Mouse (Mus musculus) liver, embryonic 14.5 days (tissue): ENCODE measurements at regions not wholly inside any gene's neighbourhood (a gene's known extent, or its start where the extent isn't known, plus 50 kb on each side); places are given as distances from the start of the nearest gene placed in this dataset.

Experiments
- CTCF ChIP-seq: IDR thresholded peaks from 2 replicates; pipeline ENCODE4 v1.5.1; 2016; ENCODE audit warnings: antibody characterized with exemption, low read depth, control low read depth
- EP300 ChIP-seq: IDR thresholded peaks from 2 replicates; pipeline ENCODE4 v1.6.1; 2016; ENCODE audit warnings: antibody characterized with exemption, low read depth

GRCm38 (mm10) chr11:52635716-52636389 is 128.6 kb upstream of the Fstl4 start:
- TF ChIP-seq CTCF (no peak), EP300 (no peak)
